Mouse (Mus musculus) B cell, adult 67 days (primary cell): ENCODE data around the gene Mki67. TPM values are rescaled to one million over a fixed set of nuclear protein-coding genes. Genes with fewer than 3 reads are reported as not detected.

ENCODE experiments used
- total RNA-seq, 2 experiments: library from RNA; stranded (reverse); gene quantifications; 4 replicates each; pipeline ENCODE4 v1.2.4; 2023

The Mki67 gene
- 1 to 10 TPM; 4.1 to 4.8 TPM for total RNA-seq

GRCm38 (mm10) chr7:135715642-135716444 is at the start of gene Mki67:
Gene Mki67, minus strand, starts transcription at chr7:135716361.

Other genes with a start within 250 kb of the Mki67 start
- not detected for gene Clrn3, start 187.7 kb downstream of the Mki67 start, total RNA-seq
- 10 to 100 TPM; 16.9 to 17.0 TPM for gene Ptpre, start 178.9 kb downstream of the Mki67 start, total RNA-seq